Mouse (Mus musculus) E14TG2a.4 (cell line): Measurements from ENCODE around the gene Fbxo48.

ENCODE experiments used
- H3K27me3 ChIP-seq: 2 replicates; pipeline ENCODE4 v1.6.1; 2014; ENCODE audit warnings: low read length, control low read depth; ENCODE audit not compliant: insufficient read depth
- H3K36me3 ChIP-seq: 2 replicates; pipeline ENCODE4 v1.6.1; 2014; ENCODE audit warnings: low read length, control low read depth; ENCODE audit not compliant: insufficient read depth
- H3K4me1 ChIP-seq: replicated peaks from 2 replicates; pipeline ENCODE4 v1.6.1; 2014; ENCODE audit warnings: low read depth, low read length, control low read depth
- H3K4me3 ChIP-seq: replicated peaks from 2 replicates; pipeline ENCODE4 v1.5.1; 2014; ENCODE audit warnings: mild to moderate bottlenecking, low read length
- H3K9me3 ChIP-seq: 2 replicates; pipeline ENCODE4 v1.6.1; 2014; ENCODE audit warnings: low read length, control low read depth
- CTCF ChIP-seq: conservative IDR thresholded peaks from 2 replicates; pipeline ENCODE4 v1.5.1; 2014; ENCODE audit warnings: low read length
- NANOG ChIP-seq: IDR thresholded peaks from 2 replicates; pipeline ENCODE4 v1.6.1; 2014; ENCODE audit warnings: borderline replicate concordance, low read length, mixed read lengths
- POU5F1 ChIP-seq: IDR thresholded peaks from 2 replicates; pipeline ENCODE4 v1.6.1; 2014; ENCODE audit warnings: low read length, borderline replicate concordance

The Fbxo48 gene

DNA sequence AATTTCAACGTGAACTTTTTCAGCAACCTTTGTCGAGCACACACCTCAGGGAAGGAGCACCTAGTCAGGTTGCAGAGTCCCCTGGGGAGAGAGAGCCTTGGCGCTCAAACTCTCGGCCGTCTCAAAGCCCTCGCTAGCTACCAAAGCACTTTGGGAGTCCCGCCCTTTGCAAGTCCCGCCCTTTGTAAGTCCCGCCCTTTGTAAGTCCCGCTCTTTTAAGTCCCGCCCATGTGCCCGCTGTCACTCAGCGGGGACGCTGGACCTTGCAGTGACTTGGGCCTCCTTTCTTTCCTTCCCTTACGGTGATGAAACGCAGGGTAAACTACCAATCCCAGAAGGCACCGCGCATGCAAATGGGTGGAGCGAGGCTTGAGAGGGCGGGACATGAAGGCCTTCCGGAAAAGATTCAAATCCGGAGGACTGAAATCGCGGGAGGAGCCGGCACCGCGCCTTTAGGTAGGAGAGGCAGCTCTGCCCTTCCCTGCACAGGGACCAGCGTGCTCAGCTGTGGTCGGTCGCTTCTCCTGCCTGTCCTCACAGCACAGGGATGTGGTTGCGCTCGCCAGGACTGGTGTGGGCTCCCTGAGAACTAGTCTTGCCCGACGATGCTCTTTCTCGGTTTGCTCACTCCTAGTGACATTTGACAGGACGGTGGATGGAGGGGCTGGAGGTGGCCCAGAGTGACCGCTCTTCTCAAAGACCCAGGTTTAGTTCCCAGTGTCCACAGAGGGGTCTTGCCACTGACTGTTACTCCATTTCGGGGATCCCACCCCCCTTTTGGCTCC is at the start of gene Fbxo48:
Gene Fbxo48 (plus strand): TSS at position 400 of the 785 bp plus-strand sequence.
- TF ChIP-seq CTCF, result no peak
- no peak for TF ChIP-seq POU5F1
- no peak for TF ChIP-seq NANOG
- H3K36me3 ChIP-seq, result 0 out of 2 replicates have a peak, but pooled peaks cover 2% of the 10 kb centered on the region
- peak within 1 kb of the TSS; percentile 90 for H3K4me3 ChIP-seq
- H3K9me3 ChIP-seq, result no peaks in the 10 kb centered on the region
- no peaks in the 10 kb centered on the region for H3K27me3 ChIP-seq
- H3K4me1 ChIP-seq, result peaks cover 32% of the 10 kb centered on the region

DNA sequence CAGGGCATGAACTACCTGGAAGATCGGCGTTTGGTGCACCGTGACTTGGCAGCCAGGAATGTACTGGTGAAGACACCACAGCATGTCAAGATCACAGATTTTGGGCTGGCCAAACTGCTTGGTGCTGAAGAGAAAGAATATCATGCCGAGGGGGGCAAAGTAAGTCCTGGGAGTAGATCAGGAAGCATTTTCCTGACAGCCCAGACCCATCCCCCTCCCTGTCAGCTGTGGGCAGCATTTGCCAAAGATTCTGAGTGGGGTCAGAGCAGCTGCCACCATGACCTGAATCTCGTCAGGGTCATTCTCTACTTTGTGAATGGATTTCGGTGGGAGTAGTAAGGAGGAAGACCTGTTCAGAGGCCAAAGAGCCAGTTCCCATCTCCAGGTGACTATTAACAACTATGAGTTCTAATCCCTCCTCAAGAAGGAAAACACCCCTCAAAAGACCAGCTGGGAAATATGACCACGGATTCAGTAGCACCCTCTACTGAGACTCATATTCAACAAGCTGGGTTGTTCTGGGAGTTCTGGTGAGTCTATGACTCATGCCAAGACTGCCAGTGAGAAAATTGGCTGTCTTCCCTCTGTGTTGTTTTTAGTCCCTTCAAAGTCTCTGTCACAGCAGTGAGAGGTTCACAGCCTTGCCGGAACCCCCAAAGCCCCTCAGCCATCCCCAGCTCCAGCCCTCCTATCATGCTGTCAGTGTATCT is 46.7 kb upstream of the Fbxo48 start:
- Histone ChIP-seq H3K4me3 (no peak overlapping the region), H3K4me1 (no peaks in the 10 kb centered on the region), H3K36me3 (no peaks in the 10 kb centered on the region), H3K9me3 (no peaks in the 10 kb centered on the region), H3K27me3 (no peaks in the 10 kb centered on the region)
- TF ChIP-seq CTCF, result no peak
- no peak for TF ChIP-seq POU5F1
- TF ChIP-seq NANOG, result no peak

DNA sequence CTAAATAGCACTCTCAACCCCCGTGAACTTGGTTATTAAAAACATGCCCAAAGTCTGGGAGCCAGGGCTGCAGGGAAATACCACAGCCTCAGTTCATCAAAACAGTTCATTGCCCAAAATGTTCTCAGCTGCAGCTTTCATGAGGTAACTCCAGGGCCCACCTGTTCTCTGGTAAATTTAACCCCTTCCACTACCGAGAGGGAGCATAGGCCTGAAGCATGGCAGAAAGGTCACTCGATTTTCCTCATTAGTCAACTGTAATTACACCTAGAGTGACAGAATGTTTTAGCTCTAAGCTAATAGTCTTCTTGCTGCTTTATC is 46.2 kb upstream of the Fbxo48 start:
- no peaks in the 10 kb centered on the region for H3K36me3 ChIP-seq
- H3K4me3 ChIP-seq, result no peak overlapping the region
- no peaks in the 10 kb centered on the region for H3K4me1 ChIP-seq
- TF ChIP-seq NANOG (no peak), CTCF (no peak), POU5F1 (no peak)
- no peaks in the 10 kb centered on the region for H3K27me3 ChIP-seq
- no peaks in the 10 kb centered on the region for H3K9me3 ChIP-seq

DNA sequence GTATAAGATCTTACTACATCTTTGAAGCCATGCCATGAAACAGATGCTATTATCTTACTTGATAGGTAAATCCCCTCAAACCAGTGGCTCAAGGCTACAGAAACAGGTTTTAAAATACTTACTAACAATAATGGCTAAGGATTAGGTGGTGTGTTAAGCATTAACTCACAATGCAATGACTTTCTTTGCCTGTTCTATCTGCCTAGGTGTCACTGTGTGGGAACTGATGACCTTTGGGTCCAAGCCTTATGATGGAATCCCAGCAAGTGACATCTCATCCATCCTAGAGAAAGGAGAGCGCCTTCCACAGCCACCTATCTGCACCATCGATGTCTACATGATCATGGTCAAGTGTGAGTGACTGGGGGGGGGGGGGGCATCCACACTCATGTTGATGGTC is 44.6 kb upstream of the Fbxo48 start:
- Histone ChIP-seq H3K9me3 (no peaks in the 10 kb centered on the region), H3K36me3 (no peaks in the 10 kb centered on the region), H3K4me1 (no peaks in the 10 kb centered on the region), H3K4me3 (no peak overlapping the region), H3K27me3 (no peaks in the 10 kb centered on the region)
- TF ChIP-seq NANOG (no peak), CTCF (no peak), POU5F1 (no peak)

DNA sequence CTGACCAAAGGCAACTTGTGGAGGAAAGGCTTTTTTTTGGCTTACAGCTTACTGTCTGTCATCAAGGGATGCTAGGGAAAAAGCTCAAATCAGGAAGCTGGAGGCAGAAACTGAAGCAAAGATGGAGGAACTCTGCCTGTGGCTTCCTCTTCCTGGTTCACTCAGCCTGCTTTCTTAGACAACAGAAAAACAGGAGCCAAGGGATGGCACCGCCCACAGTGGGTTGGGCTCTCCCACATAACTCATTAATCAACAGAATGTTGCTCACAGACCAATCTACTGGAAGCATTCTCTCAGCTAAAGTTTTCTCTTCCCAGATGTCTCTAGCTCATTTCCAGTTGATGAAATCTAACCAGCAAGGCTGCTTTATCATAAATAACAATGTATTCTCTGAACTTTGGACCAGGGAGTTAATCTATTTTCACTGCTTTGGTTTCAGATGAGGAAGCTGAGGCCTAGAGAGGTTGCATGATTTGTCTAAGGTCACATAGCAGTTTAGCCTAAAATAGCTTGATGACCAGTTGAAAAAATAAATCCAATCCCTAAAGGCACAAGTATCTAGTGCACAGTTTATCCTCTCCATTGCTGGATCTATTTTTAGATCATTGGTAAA is 43.6 kb upstream of the Fbxo48 start:
- Histone ChIP-seq H3K4me3 (no peak overlapping the region), H3K36me3 (no peaks in the 10 kb centered on the region), H3K4me1 (no peaks in the 10 kb centered on the region), H3K27me3 (no peaks in the 10 kb centered on the region), H3K9me3 (no peaks in the 10 kb centered on the region)
- TF ChIP-seq CTCF (no peak), POU5F1 (no peak), NANOG (no peak)

DNA sequence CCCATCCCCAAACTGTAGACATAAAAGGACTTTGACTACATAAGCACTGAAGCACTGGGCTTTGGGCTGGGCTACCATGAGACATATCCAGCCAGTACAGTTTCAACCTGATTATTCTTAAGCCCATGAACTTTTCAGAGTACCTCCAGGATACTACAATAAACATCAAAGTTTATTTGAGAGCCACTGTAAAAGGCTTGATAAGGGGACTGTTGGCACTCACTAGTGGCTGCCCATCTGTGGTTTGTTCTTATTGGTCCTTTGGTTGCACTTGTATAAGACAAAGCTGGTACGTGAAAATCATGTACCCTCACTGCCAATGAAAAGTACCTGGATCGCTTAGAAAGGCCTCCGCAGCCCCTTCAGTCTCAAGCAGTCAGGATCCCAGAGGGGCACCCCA is 36.4 kb upstream of the Fbxo48 start:
- Histone ChIP-seq H3K9me3 (no peaks in the 10 kb centered on the region), H3K4me1 (peaks cover 6% of the 10 kb centered on the region; the same call in 1 of the 2 replicates), H3K36me3 (no peaks in the 10 kb centered on the region), H3K4me3 (no peak overlapping the region), H3K27me3 (no peaks in the 10 kb centered on the region)
- TF ChIP-seq POU5F1, result no peak
- no peak for TF ChIP-seq NANOG
- no peak for TF ChIP-seq CTCF

DNA sequence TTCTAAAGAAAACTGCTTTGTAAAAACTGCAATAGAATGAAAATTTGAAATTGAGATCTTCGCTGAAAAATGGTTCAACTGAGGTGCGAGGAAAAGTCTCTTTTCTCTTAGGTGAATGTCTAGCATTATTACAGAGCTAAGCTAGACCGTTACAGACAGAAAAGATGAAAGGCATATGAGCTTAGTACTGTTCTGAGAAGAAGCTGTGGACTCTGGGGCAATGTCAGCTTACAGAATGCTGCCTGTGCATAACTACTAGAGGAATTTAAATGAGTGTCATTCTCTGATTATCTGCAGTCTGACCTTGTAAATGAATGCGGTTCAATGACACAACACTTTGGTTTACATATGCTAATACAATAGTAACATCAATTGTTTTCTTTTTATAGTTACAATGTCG is 35.3 kb upstream of the Fbxo48 start:
- TF ChIP-seq CTCF (no peak), NANOG (no peak), POU5F1 (no peak)
- Histone ChIP-seq H3K9me3 (no peaks in the 10 kb centered on the region), H3K36me3 (no peaks in the 10 kb centered on the region), H3K4me3 (no peak overlapping the region), H3K27me3 (no peaks in the 10 kb centered on the region), H3K4me1 (peaks cover 6% of the 10 kb centered on the region; the same call in 1 of the 2 replicates)

DNA sequence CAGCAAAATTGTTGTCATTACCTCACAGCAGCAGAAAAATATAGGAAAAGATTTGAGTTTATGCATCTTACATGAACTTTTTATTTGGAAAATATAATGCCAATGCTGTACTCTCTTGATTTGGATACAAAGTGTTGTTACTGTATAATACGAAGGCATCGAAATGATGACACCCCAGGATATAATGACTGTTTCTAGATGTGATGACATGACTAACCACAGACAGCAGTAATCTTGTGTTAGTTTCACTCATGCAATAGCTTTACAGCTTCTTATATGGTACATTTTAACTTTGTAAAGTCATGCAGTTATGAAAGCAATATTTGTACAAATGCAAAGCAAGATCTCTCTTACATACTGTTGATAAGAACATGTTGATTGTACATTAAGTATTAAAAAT is 33.7 kb upstream of the Fbxo48 start:
- Histone ChIP-seq H3K4me3 (no peak overlapping the region), H3K36me3 (no peaks in the 10 kb centered on the region), H3K4me1 (peaks cover 6% of the 10 kb centered on the region; the same call in 1 of the 2 replicates), H3K9me3 (no peaks in the 10 kb centered on the region), H3K27me3 (no peaks in the 10 kb centered on the region)
- no peak for TF ChIP-seq NANOG
- TF ChIP-seq CTCF, result no peak
- no peak for TF ChIP-seq POU5F1
